Mouse (Mus musculus): Measurements from ENCODE around the gene Chmp4b.

DNA sequence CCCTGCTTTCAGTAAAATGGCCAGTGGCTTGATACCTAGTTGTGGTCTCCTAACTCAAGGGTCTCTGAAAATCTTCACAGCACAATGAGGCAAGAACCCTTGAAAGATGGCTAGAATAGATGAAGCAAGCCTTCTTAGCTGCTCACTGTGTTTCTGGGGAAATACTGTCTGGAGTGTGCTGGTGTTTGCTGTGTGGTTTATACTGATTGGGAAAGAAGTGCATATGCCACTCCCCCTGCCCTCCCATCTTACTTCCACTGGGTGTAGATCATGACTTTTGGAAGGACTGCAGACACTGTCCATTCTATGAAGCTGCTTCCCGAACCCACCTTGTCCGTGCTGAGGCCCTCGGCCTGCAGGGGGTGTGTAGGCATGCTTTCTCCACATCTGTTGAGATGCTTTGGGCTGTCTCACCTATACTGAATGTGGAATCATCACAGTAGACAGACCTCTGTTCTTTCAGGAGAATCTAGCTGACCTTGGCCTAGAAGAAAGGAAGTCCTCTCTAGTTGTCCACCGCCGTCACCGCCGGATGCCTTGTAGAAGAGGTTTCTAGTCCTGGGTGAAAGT is 33.5 kb downstream of the Chmp4b start:
- TF ChIP-seq GATA1 (IDR thresholded peaks at IDR 0.05; ENCODE audit: low read length) (no peak), TAL1 (IDR thresholded peaks at IDR 0.05; ENCODE audit: low read length) (no peak)
